Mouse (Mus musculus) stomach, postnatal 0 days (tissue): ENCODE measurements around the gene Gfod1. TPM values are rescaled to one million over a fixed set of nuclear protein-coding genes. Genes with fewer than 3 reads are reported as not detected.
A peak's percentile ranks its signal among the peaks of the same experiment; 100 is the strongest.

Source experiments
- ATAC-seq: fragments of 200-750 bp; cut with Nextera tagmentation; 2 replicates; pipeline ENCODE4 v1.8.0; 2017; ENCODE audit not compliant: low FRiP score, low TSS enrichment
- DNase-seq: peaks from one replicate; pipeline ENCODE4 v3.0.0-alpha.2; 2016; ENCODE audit warnings: low spot score
- H3K27ac ChIP-seq: fragments of 300-500 bp; sonication (generic); replicated peaks from 2 replicates; pipeline ENCODE4 v1.5.1; 2014; ENCODE audit warnings: mild to moderate bottlenecking, control low read depth
- H3K27me3 ChIP-seq: fragments of 300-500 bp; sonication (generic); 2 replicates; pipeline ENCODE4 v1.6.1; 2014; ENCODE audit warnings: low read length; ENCODE audit not compliant: control insufficient read depth, insufficient read depth
- H3K36me3 ChIP-seq: fragments of 300-500 bp; sonication (generic); 2 replicates; pipeline ENCODE4 v1.6.1; 2014; ENCODE audit warnings: low read length, mixed read lengths; ENCODE audit not compliant: control insufficient read depth, insufficient read depth
- H3K4me1 ChIP-seq: fragments of 300-500 bp; sonication (generic); replicated peaks from 2 replicates; pipeline ENCODE4 v1.6.1; 2014; ENCODE audit warnings: antibody characterized with exemption; ENCODE audit not compliant: control insufficient read depth, insufficient read depth
- H3K4me2 ChIP-seq: fragments of 300-500 bp; sonication (generic); replicated peaks from 2 replicates; pipeline ENCODE4 v1.6.1; 2014; ENCODE audit warnings: low read depth, mild to moderate bottlenecking, control low read depth, moderate library complexity
- H3K4me3 ChIP-seq: fragments of 300-500 bp; sonication (generic); 2 replicates; pipeline ENCODE4 v1.5.1; 2014; ENCODE audit warnings: low read depth, low read length, control low read depth
- H3K9ac ChIP-seq: fragments of 300-500 bp; sonication (generic); 2 replicates; pipeline ENCODE4 v1.6.1; 2014; ENCODE audit warnings: mild to moderate bottlenecking, low read length, control low read depth, mixed read lengths
- H3K9me3 ChIP-seq: fragments of 300-500 bp; sonication (generic); 2 replicates; pipeline ENCODE4 v1.6.1; 2016; ENCODE audit warnings: low read length; ENCODE audit not compliant: control insufficient read depth
- CTCF ChIP-seq: IDR thresholded peaks from 2 replicates; pipeline ENCODE4 v1.5.1; 2016; ENCODE audit warnings: antibody characterized with exemption, low read depth, mild to moderate bottlenecking, moderate library complexity
- EP300 ChIP-seq: optimal IDR thresholded peaks from 2 replicates; pipeline ENCODE3; 2016; ENCODE audit warnings: antibody characterized with exemption
- WGBS: fragments of 180-500 bp; shearing (Covaris S2); extraction: QIAGEN DNeasy Blood & Tissue Kit; methylation state at CpG from one replicate; pipeline ENCODE4 v1.1.7; 2014; 5-methylcytosine and 5-hydroxymethylcytosine counted together
- polyA plus RNA-seq: library from polyadenylated mRNA; unstranded; fragments of >200 nt; fragmentation: Nextera tagmentation; extraction: Ambion mirVana; gene quantifications from 2 replicates; pipeline ENCODE4 v1.2.1, GENCODE M21; 2015

Gfod1 gene
- polyA plus RNA-seq, 1 experiment from 2014 or later, result 0.57 TPM

- no peak for DNase-seq
- no peaks in the 10 kb centered on the region for H3K9me3 ChIP-seq
- H3K36me3 ChIP-seq, result no peaks in the 10 kb centered on the region
- H3K4me2 ChIP-seq, result no peak overlapping the region
- TF ChIP-seq EP300 (no peak), CTCF (no peak)
- no peaks in the 10 kb centered on the region for H3K4me1 ChIP-seq
- no peak overlapping the region for H3K27ac ChIP-seq
- no peak overlapping the region for H3K9ac ChIP-seq
- no peaks in the 10 kb centered on the region for H3K27me3 ChIP-seq
- no peak overlapping the region for H3K4me3 ChIP-seq
- WGBS, result 56% methylated on average over 11 of the region's 11 CpGs
- ATAC-seq, result no peak
Observed at GRCm38 (mm10) chr13:43239790-43240216, 64.2 kb downstream of the Gfod1 start.

DNA sequence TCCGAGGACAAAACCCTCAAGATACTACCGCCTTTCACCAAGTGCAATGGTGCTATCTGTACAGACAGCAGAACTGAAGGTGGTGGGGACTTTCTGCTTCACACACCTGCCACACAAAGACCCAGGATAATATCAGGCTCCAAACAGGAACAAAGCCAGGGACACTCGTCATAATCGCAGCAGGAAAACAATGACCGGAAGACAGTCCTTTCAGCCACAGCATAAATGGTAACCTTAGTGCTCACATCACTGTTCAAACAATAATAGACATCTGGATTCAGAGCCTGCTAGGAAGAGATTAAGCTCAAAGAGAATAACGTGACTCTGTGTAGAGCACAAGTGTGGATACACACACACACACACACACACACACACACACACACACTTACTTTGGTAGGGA is 67.3 kb downstream of the Gfod1 start:
- WGBS, result 55% methylated on average over 6 of the region's 6 CpGs
- Histone ChIP-seq H3K27me3 (no peaks in the 10 kb centered on the region), H3K9ac (no peak overlapping the region), H3K9me3 (no peaks in the 10 kb centered on the region), H3K4me3 (no peak overlapping the region), H3K36me3 (no peaks in the 10 kb centered on the region), H3K4me2 (no peak overlapping the region), H3K27ac (0 out of 2 replicates have a peak overlapping the region, but pooled peaks have one; percentile 24), H3K4me1 (peaks cover 3% of the 10 kb centered on the region; the same call in 1 of the 2 replicates)
- no peak for TF ChIP-seq CTCF
- TF ChIP-seq EP300, result no peak
- no peak for ATAC-seq
- no peak for DNase-seq

GRCm38 (mm10) chr13:43235982-43236381 is 68.0 kb downstream of the Gfod1 start:
- TF ChIP-seq EP300 (no peak), CTCF (no peak)
- no peaks in the 10 kb centered on the region for H3K36me3 ChIP-seq
- ATAC-seq (no peak), DNase-seq (no peak)
- 66% methylated on average over 4 of the region's 4 CpGs for WGBS
- peaks cover 7% of the 10 kb centered on the region; the same call in 1 of the 2 replicates for H3K4me1 ChIP-seq
- no peak overlapping the region for H3K27ac ChIP-seq
- H3K9ac ChIP-seq, result no peak overlapping the region
- H3K9me3 ChIP-seq, result no peaks in the 10 kb centered on the region
- no peak overlapping the region for H3K4me2 ChIP-seq
- no peak overlapping the region for H3K4me3 ChIP-seq
- H3K27me3 ChIP-seq, result no peaks in the 10 kb centered on the region

GRCm38 (mm10) chr13:43235586-43235910 is 68.4 kb downstream of the Gfod1 start:
- H3K9me3 ChIP-seq, result no peaks in the 10 kb centered on the region
- DNase-seq (no peak), ATAC-seq (no peak)
- no peaks in the 10 kb centered on the region for H3K27me3 ChIP-seq
- no peak overlapping the region for H3K27ac ChIP-seq
- TF ChIP-seq CTCF, result no peak
- TF ChIP-seq EP300, result no peak
- H3K4me2 ChIP-seq, result no peak overlapping the region
- no peak overlapping the region for H3K9ac ChIP-seq
- no peaks in the 10 kb centered on the region for H3K36me3 ChIP-seq
- peaks cover 7% of the 10 kb centered on the region; the same call in 1 of the 2 replicates for H3K4me1 ChIP-seq
- no peak overlapping the region for H3K4me3 ChIP-seq
- WGBS, result 55% methylated on average over 3 of the region's 3 CpGs

GRCm38 (mm10) chr13:43234869-43235585 is 68.9 kb downstream of the Gfod1 start:
- H3K27me3 ChIP-seq, result no peaks in the 10 kb centered on the region
- no peak overlapping the region for H3K27ac ChIP-seq
- no peaks in the 10 kb centered on the region for H3K9me3 ChIP-seq
- H3K4me2 ChIP-seq, result no peak overlapping the region
- TF ChIP-seq EP300 (no peak), CTCF (0 out of 2 replicates have a peak, but pooled peaks have one; percentile 6)
- ATAC-seq (no peak), DNase-seq (no peak)
- H3K4me3 ChIP-seq, result no peak overlapping the region
- H3K36me3 ChIP-seq, result no peaks in the 10 kb centered on the region
- 45% methylated on average over 9 of the region's 9 CpGs for WGBS
- H3K4me1 ChIP-seq, result peaks cover 7% of the 10 kb centered on the region; the same call in 1 of the 2 replicates
- H3K9ac ChIP-seq, result no peak overlapping the region

DNA sequence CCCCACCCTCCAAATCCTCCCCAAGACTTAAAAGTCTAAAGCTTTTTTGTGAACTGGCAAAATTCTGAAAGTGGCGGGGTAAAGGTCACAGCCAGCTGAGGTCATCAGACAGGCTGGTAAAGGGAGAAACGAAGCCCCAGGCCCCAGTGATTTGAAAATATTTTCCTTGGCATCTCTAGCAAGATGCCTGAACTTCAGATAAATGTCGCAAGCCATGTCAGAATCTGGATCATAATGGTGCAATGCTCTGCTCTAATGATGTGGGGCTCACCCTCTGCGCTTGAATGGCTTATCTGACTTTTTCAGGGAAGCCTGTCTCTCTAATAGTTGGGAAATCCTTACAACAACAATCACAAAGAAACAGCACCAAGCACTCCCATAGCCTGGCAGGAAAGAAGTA is 70.6 kb downstream of the Gfod1 start:
- TF ChIP-seq CTCF (no peak), EP300 (no peak)
- WGBS, result 71% methylated on average over 4 of the region's 4 CpGs
- no peak overlapping the region for H3K27ac ChIP-seq
- no peak overlapping the region for H3K9ac ChIP-seq
- ATAC-seq (no peak), DNase-seq (no peak)
- H3K27me3 ChIP-seq, result no peaks in the 10 kb centered on the region
- no peaks in the 10 kb centered on the region for H3K9me3 ChIP-seq
- no peak overlapping the region for H3K4me2 ChIP-seq
- H3K4me1 ChIP-seq, result peaks cover 7% of the 10 kb centered on the region; the same call in 1 of the 2 replicates
- no peak overlapping the region for H3K4me3 ChIP-seq
- H3K36me3 ChIP-seq, result no peaks in the 10 kb centered on the region
